Mouse (Mus musculus): ENCODE results near the gene Fbxo44. TPM values are rescaled to one million over a fixed set of nuclear protein-coding genes. Genes with fewer than 3 reads are reported as not detected.

Fbxo44 gene
- total RNA-seq, 2 experiments from 2014 or later = 127 TPM

DNA sequence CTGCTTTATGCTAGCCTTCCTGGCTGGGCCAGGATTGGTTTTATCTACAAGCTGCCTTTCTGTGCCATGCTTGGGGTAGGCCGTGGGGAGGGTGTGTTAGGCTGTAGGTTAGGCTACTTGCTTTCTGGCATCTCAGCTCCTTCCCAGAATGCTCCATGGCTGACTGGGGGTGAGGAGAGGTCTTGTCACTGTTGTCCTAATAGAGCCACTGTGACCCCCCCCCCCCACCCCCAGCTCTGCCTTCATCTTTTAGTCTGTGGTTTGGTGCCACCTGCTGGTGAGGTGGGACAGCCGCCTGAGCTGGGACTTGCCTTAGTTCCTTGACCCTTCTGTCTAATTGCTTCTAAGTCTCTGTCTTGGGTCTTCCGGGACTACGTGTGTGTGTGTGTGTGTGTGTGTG lies 6.7 kb upstream of the Fbxo44 start:
- peak in 1 of 2 experiments; percentile 88 for DNase-seq (ENCODE audit: extremely low spot score in 1 of 2, low spot score in 1 of 2)

DNA sequence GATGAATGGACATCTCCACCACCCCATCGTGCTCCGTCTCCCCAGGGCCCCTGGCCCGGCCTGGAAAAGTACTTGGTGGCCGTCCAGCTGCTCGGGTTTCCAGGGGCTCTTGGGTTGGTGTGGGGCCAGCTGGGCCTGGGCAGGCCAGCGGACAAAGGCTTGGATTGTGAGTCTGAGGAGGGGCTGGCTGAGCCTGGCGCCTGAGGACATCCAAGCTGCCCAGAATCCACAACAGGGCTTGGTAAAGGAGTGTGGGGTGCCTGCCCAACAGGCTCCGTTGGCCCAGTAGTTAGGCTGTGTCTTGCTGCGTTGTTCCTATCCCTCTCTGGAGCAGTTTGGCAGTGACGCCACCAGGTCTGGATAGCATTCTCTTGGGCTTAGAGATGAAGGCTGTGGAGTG lies 6.1 kb upstream of the Fbxo44 start:
- DNase-seq (ENCODE audit: extremely low spot score in 1 of 2, low spot score in 1 of 2) = peak in 1 of 2 experiments; percentile 59

DNA sequence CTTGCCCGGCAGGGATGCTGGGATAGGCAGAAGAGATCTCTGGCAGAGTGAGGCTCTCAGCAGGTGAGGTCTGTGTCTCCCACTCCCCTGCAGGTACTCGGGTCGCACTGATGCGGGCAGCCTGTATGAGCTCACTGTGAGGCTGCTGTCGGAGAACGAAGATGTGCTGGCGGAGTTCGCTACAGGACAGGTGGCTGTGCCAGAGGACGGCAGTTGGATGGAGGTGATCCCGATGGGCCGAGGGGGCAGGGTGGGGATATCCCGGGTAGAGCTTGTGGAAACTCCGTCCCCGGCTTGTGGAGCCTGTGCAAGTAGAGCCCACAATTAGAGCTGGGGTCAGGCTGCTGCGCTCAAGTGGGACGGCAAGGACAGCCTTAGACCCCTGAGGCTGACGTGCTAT lies 5.3 kb upstream of the Fbxo44 start:
- DNase-seq (ENCODE audit: extremely low spot score in 1 of 2, low spot score in 1 of 2) = no peak

DNA sequence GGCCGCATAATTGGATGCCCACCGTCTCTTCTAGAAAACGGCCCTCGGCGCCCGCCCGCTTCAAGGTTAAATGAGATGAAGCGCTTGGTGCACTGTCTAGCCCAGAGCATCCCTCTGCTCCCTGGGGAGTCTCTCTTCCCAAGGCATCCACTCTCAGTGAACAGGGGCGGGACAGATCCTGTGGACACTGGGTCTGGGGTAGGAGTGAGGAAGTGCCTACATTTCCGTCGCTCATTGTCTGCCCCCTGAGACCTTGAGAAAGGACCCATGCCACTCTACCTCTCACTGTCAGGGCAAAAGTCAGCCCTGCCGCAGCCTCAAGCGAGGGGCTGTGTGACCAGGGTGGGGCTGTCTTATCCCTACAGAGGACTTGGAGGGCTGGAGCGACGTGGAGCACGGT lies 4.2 kb upstream of the Fbxo44 start:
- no peak for DNase-seq (ENCODE audit: extremely low spot score in 1 of 2, low spot score in 1 of 2)

DNA sequence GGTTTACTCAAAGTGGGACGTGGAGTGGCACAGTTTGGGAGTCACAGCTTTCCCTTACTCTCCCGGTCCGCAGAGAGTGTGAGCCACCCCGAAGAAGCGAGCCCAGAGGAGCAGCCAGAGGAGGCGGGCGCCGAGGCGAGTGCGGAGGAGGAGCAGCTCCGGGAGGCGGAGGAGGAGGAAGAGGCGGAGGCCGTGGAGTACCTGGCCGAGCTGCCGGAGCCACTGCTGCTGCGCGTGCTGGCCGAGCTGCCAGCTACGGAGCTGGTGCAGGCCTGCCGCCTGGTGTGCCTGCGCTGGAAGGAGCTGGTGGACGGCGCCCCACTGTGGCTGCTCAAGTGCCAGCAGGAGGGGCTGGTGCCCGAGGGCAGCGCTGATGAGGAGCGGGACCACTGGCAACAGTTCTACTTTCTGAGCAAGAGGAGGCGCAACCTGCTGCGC lies 3.7 kb upstream of the Fbxo44 start:
- DNase-seq (ENCODE audit: extremely low spot score in 1 of 2, low spot score in 1 of 2) = peak; percentile 62 to 66

DNA sequence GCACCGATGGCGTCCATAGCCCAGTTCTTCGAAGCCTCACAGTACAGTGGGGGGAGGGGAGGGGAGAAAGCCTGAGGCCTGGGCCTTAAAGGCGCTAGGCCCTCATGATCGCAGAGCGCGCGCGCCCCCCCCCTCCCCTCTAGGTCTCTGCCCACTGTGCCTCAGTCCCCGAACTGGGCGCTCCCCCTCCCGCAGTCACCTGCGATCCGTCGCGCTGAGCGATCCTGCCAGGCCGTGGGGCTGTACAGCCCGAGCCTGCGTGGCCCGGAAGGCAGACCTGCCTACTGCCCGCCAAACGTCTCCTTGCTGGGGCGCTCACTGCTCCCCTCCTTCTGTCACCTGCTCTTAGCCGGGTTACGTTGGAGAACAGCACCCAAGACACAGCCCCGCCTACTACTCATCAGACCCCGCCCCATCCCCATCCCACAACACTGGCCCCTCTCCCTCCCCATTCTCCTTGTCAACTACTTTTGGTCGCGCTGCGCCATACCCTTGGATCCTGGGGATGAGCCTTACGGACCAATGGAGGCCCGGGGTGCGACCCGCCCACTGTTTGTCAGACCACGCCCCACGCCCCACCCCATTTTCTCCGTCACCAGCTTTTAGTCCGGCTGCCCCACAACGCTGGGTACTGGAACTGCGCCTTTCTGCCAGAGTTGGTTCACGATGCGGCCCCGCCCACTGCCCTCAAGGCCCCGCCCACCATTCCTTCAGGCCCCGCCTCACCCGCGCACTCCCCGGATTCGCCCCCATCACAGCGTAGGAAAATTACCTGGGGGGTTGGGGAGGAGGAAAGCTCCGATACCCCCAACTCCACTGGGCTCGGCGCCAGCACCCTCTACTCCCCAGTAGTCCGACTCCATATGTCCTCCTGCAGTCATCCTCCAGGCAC lies 492 bp downstream of the Fbxo44 start:
- peak; percentile 91 to 93 for DNase-seq (ENCODE audit: extremely low spot score in 1 of 2, low spot score in 1 of 2)

DNA sequence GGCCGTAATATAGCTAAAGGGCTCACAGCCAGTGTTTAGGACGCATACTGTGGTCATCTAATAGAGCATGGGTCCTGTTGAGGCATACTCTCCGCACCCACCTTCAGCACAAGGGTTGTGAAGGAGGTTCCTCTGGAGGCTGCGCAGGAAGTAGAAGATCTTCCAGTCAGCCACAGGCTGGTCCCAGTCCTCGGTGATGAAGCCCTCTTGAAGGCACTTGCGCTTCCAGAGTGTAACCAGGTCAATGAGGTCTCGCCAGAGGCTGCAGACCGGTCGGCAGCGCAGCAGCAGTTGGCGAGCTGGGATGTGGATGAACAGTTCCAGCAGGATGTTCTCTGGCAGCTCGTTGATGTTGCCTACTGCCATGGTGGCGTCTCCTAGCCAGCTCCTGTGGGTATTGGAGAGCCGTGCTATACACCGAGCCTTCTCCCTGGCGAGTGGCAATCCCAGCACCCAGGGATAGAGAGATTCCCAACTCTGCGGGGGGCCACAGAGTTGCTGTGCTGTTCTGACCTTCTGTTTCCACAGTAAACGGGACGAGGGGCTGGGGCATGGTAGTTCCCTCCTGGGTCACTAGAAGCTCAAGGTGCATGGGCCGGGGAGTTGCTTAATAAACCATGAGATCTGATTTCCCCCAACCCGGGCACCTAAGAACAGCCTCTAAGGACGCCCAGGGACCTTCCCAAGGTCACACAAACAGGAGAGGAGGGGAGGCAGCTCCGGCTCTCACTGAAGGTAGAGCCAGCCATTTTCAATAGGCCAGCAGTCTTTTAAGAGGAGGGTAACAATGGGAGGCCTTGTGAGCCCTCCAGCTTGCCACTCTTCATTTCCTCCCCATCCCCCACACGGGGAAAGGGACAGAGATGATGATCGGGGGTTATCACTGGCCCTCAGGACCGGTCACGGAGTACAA lies 1.6 kb downstream of the Fbxo44 start:
- peak; percentile 29 to 37 for DNase-seq (ENCODE audit: extremely low spot score in 1 of 2, low spot score in 1 of 2)

DNA sequence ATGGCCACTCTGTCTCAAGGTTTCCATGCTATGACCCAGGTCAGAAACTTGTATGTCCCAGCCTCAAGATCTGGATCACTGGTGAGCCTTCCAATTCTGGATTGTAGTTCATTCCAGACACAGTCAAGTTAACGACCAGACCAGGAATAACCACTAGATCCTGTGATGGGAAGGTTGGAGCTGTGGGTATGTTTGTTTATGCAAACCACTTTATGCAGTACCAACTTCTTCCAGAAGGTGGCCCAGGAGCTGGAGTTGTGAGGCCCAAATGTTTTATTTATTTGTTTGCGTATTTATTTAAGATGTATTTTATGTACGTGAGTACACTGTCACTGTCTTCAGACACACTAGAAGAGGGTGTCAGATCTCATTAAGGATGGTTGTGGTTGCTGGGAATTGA lies 5.3 kb downstream of the Fbxo44 start:
- DNase-seq (ENCODE audit: extremely low spot score in 1 of 2, low spot score in 1 of 2) = peak in 1 of 2 experiments; percentile 74

DNA sequence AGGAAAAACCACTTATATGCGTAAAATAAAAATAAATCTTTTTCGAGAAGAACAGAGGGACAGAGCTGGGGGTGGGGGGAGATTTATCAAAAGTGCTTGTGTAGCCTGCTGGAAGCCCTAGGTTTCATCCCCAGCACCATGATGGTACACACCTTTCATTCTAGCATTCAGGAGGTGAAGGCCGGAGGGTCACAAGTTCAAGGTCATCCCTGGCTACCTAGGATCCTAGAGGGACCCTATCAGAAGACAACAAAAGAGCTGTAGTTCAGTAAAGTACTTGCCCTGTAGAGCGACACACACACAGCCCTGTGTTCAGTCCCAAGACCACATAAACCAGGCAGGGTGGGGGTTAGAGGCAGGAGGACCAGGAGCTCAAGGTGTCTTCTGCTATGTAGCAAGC lies 6.3 kb downstream of the Fbxo44 start:
- no peak for DNase-seq (ENCODE audit: extremely low spot score in 1 of 2, low spot score in 1 of 2)

DNA sequence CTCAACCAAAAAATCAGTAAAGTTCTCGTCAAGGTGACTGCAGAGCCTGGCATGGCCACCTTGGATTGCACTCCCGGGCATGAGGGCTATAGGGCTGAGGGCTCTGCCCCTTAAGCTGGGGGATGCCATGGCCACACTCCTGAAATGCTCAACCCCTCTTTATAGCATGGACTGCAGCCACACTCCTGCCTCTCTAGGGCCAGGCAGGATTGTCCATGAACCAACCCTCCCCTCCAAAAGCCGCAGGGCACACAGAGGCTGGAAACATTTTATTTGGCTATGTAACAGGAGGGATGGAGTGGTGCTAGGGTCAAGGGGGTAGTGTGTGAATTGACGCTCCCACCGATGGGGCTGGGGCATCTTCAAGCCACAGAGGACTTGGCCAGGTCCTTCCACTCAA lies 7.7 kb downstream of the Fbxo44 start:
- DNase-seq (ENCODE audit: extremely low spot score in 1 of 2, low spot score in 1 of 2) = no peak

DNA sequence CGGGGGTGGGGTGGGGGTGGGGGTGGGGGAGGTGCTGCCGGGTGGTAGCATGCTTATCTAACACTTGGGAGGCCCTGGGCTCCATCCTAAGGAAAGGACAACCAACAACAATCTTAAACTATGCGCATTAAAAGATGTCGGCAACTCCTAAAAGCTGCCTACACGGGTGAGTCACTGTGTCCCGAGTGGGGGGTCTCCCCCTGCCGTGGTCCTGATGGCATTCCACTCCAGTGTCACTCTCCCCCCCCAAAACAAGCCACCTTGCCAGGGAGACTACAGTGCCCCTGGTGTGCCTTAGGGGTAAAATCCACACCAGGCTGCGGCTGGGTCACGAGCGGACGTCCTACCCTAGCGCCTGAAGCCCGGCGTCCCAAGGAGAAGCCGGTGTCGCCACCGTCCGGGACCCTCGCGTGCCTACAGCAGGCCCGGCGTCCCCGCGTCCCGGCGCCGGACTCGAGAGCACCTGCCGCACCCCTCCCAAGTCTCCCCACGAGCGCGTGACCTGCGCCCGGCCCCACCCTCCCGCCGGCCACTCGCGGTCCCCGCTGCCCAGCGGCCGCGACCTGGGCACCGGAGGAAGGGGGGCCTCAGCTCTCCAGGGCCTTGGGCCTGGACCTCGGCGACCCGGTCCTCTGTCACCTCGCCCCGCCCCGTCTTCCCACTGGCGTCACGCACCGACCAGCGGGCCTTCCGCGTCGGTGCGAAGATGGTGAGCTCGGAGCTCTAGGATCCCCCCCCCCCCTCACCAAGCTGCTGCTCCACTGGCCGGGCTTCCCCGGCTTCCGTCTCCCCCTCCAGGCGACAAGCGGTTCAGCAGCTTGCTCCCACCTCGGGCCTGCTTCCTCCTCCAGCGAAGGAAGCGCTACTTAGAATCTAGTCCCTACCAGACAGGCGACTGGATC lies 8.8 kb downstream of the Fbxo44 start, which contains the start of gene Fbxo6:
TSS of gene Fbxo6 (minus strand) at position 874 of the 902 bp plus-strand sequence.
- DNase-seq (ENCODE audit: extremely low spot score in 1 of 2, low spot score in 1 of 2) = peak; percentile 72 to 75

DNA sequence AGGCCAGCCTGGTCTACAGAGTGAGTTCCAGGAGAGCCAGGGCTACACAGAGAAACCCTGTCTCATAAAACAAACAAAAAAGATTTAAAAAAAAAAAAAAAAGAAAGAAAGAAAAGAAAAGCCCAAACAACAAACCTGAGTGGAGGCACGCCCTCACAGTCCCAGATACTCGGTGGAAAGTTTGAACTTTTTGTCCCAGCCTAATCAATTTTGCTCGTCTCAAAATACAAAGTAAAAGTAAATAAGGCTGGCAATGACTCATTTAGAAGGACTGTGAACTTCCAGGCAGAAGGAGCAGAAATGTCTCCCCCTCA lies 9.4 kb downstream of the Fbxo44 start:
- DNase-seq (ENCODE audit: extremely low spot score in 1 of 2, low spot score in 1 of 2) = no peak

DNA sequence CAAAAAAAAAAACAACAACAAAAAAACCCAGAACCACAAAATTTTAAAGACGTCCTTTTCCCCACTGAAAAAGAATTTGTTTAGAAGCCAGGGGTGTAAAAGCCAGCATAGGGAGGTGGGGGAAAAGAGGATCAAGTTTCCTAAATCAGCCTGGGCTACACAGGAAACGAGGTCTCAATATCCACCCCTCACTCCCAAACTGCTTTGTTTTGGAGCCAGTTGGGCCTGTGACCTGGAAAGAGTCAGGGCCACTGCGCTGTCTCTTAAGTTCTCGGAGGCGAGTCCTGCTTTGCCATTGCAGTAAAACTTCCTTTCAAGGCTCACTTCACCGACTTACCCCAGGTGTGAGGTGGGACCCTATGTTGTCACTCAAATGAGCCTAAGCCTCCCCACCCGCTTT lies 10.0 kb downstream of the Fbxo44 start:
- no peak for DNase-seq (ENCODE audit: extremely low spot score in 1 of 2, low spot score in 1 of 2)

DNA sequence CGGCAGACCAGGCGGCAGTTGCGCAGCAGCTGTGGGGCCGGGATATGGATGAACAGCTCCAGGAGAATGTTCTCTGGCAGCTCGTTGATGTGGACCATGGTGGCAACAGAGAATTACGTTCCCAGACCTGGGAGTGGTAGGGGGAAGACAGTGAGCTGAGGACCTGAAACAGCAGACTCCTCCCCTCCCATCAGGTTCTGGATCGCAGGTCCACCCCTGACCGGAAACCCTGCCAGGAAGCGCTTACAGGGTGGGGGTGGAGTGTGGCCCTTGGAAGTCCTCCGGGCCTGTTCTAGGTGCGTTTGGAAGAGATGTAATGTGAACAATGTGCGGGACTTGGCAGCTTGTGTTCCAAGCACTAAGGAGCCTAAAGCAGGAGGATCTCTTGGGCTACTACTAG lies 10.7 kb downstream of the Fbxo44 start:
- DNase-seq (ENCODE audit: extremely low spot score in 1 of 2, low spot score in 1 of 2) = no peak

DNA sequence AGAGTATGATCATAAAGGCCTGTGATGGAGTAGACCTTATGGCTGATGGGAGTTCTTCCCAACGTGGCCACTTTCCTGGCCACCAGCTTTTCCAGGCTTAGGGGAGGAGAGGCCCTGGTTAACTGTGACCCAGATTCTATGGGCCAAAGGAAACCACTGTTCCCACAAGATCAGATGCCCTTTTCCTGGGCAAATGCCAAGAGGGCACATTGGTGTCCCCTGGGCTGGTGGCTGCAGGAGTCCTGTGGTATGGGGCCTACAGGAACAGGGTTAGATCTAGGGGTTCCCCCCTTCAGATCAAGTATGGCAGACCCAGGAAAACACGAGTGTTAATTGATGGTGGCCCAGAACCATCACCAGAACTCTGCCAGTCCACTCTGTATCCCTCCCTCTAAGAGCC lies 12.6 kb downstream of the Fbxo44 start:
- no peak for DNase-seq (ENCODE audit: extremely low spot score in 1 of 2, low spot score in 1 of 2)

DNA sequence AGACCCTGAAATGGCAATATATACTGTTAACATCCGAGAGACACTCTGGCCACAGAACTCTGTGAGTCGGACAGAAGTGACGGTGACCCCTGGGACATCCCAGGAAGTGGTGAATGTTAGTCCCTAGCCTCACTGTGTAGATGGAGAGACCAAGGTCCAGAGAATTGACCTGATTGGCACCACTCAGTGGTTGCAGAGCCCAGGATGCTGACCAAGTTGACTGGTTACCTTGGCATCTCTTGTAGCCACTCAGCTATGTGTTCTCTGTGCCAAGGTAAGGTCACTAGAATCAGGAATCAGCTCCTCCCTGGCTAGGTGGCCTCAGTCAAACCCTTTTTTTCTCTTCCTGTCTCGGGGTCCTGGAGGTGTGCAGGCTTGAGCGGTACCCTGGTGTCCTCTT lies 16.6 kb downstream of the Fbxo44 start:
- DNase-seq (ENCODE audit: extremely low spot score in 1 of 2, low spot score in 1 of 2) = no peak

DNA sequence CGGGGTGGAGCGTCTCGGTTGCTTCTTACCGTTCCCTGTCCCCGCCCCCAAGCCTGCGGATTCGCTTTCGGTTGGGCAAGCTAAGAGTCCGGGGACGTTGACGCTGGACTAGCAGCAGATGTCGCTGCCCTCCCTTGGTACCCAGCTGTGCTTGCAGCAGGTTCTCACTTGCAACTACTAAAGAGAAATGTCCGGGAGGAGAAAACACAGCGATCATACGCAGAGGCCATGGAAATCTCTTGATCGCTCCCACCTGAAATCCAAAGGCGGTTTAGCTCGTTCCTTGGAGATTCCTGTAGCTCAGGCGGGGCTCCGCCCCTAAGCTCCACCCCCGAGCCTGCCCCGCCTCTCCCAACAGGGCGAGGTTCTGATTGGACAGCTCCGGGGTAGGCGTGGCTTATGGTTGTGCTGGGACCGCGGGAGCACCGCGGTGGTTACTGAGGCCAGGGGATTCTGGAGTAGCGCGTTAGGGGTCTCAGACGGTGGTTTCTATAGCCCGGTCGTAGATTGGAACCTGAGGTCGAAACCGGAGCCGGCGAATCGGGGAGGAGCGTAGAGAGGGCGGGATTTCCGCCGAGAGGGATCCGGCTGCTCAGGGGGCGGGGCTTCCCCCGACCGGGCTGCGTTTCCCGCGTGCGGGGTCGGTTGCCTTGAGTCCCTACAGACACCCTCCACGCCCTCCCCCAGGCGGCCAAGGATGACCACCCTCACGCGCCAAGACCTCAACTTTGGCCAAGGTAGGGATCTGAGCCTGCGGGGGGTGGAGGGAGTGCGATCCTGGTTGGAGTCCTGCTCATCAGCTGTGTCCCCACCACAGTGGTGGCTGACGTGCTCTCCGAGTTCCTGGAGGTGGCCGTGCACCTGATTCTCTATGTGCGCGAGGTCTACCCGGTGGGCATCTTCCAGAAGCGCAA lies 19.9 kb downstream of the Fbxo44 start:
- DNase-seq (ENCODE audit: extremely low spot score in 1 of 2, low spot score in 1 of 2) = peak; percentile 79 to 95

DNA sequence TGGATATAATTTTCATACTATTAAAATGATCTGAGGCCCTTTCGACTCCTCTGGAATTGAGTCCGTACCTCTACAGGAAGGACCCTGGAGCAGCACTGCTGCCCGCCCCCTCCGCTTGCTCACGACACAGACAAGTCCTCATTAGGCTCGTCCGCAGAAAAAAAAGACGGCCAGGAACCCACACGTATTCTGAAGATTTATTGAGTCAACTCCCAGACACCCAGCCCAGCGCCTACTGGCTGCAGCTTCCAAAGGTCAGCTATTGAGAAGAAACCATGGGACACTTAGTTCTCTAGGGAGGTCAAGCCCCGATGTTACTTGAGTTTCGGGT lies 20.6 kb downstream of the Fbxo44 start:
- DNase-seq (ENCODE audit: extremely low spot score in 1 of 2, low spot score in 1 of 2) = no peak

DNA sequence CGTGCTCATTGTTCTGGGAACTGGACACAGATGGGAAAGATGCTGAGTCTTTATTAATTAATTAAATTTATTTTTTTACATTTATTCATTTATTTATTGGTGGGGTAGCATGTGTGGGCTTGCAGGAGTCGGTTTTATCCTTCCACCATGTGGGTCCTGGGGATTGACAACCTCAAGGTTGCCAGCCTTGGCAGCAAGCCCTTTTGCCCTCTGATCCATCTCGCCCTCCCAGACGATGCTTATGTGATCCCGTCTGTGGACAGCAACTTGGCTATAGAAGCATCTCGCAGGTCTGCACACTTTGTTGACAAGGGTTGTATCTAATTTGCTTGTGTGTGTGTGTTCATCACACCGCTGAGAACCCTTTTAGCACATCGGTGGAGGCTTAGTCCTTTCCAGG lies 22.8 kb downstream of the Fbxo44 start:
- no peak for DNase-seq (ENCODE audit: extremely low spot score in 1 of 2, low spot score in 1 of 2)
